Mouse (Mus musculus): ENCODE data around the gene Jarid2.

- no peak for TF ChIP-seq CTCF (IDR thresholded peaks at IDR 0.05)
- TF ChIP-seq POLR2A (IDR thresholded peaks at IDR 0.05; ENCODE audit: insufficient read depth, low read depth, low read length) = no peak
- TF ChIP-seq EP300 (IDR thresholded peaks at IDR 0.05; ENCODE audit: insufficient read depth, low read depth, low read length) = no peak
Observed at GRCm38 (mm10) chr13:44697628-44698027, 31.6 kb upstream of the Jarid2 start.

All from heart, adult 2 months (tissue).